Mouse (Mus musculus): ENCODE measurements around the gene Hs1bp3.

- TF ChIP-seq CTCF (IDR thresholded peaks at IDR 0.05; ENCODE audit: insufficient read depth, low read depth, low read length) (no peak), POLR2A (IDR thresholded peaks at IDR 0.05; ENCODE audit: insufficient read depth, low read depth, low read length) (no peak)
These were observed 41.0 kb downstream of the Hs1bp3 start for GRCm38 (mm10) chr12:8354187-8354586.
